Mouse (Mus musculus) bone marrow macrophage, adult 2 months (primary cell): ENCODE measurements around the gene Cdh4. TPM values are rescaled to one million over a fixed set of nuclear protein-coding genes. Genes with fewer than 3 reads are reported as not detected.

ENCODE experiments used
- H3K27ac ChIP-seq: 2 replicates; pipeline ENCODE4 v1.5.1; 2012; ENCODE audit warnings: low read depth, low read length; ENCODE audit not compliant: insufficient read depth
- H3K4me1 ChIP-seq: 2 replicates; pipeline ENCODE4 v1.6.1; 2012; ENCODE audit warnings: low read length; ENCODE audit not compliant: control insufficient read depth, insufficient read depth
- H3K4me3 ChIP-seq: 2 replicates; pipeline ENCODE4 v1.5.1; 2012; ENCODE audit warnings: mild to moderate bottlenecking, low read length, moderate library complexity; ENCODE audit not compliant: insufficient read depth
- CTCF ChIP-seq: IDR thresholded peaks from 2 replicates; pipeline ENCODE4 v1.5.1; 2012; ENCODE audit warnings: low read depth, mild to moderate bottlenecking, low read length, moderate library complexity
- POLR2A ChIP-seq: IDR thresholded peaks from 2 replicates; pipeline ENCODE4 v1.6.1; 2012; ENCODE audit warnings: mild to moderate bottlenecking, low read depth, low read length, borderline replicate concordance
- polyA plus RNA-seq: library from polyadenylated mRNA; stranded (reverse); fragments of >200 nt; gene quantifications from 2 replicates; pipeline ENCODE4 v1.2.4, GENCODE M21; 2012; ENCODE audit not compliant: missing spikeins, insufficient read depth, insufficient read length

Gene Cdh4
- polyA plus RNA-seq, 1 experiment = not detected

GRCm38 (mm10) chr2:179690571-179690970 lies 248.3 kb downstream of the Cdh4 start:
- no peaks in the 10 kb centered on the region for H3K4me1 ChIP-seq
- no peak overlapping the region for H3K4me3 ChIP-seq
- no peak for TF ChIP-seq CTCF
- no peak for TF ChIP-seq POLR2A
- H3K27ac ChIP-seq = no peak overlapping the region

- TF ChIP-seq CTCF = no peak
- no peak for TF ChIP-seq POLR2A
- no peak overlapping the region for H3K4me3 ChIP-seq
- H3K27ac ChIP-seq = no peak overlapping the region
- H3K4me1 ChIP-seq = no peaks in the 10 kb centered on the region
These were observed 252.7 kb downstream of the Cdh4 start for GRCm38 (mm10) chr2:179694936-179695335.

GRCm38 (mm10) chr2:179697601-179698000 lies 255.4 kb downstream of the Cdh4 start:
- H3K4me1 ChIP-seq = no peaks in the 10 kb centered on the region
- TF ChIP-seq POLR2A = no peak
- TF ChIP-seq CTCF = no peak
- no peak overlapping the region for H3K4me3 ChIP-seq
- H3K27ac ChIP-seq = no peak overlapping the region

GRCm38 (mm10) chr2:179698196-179698985 lies 256.2 kb downstream of the Cdh4 start:
- Histone ChIP-seq H3K4me1 (no peaks in the 10 kb centered on the region), H3K4me3 (no peak overlapping the region), H3K27ac (no peak overlapping the region)
- TF ChIP-seq POLR2A (no peak), CTCF (no peak)

GRCm38 (mm10) chr2:179705043-179705442 lies 262.8 kb downstream of the Cdh4 start:
- no peak overlapping the region for H3K4me3 ChIP-seq
- no peak overlapping the region for H3K27ac ChIP-seq
- TF ChIP-seq CTCF (no peak), POLR2A (no peak)

GRCm38 (mm10) chr2:179705461-179705860 lies 263.2 kb downstream of the Cdh4 start:
- H3K4me1 ChIP-seq = no peaks in the 10 kb centered on the region
- no peak overlapping the region for H3K27ac ChIP-seq
- no peak overlapping the region for H3K4me3 ChIP-seq
- no peak for TF ChIP-seq CTCF
- no peak for TF ChIP-seq POLR2A

More at GRCm38 (mm10) chr2:179705043-179705442, 262.8 kb downstream of the Cdh4 start:
- no peaks in the 10 kb centered on the region for H3K4me1 ChIP-seq

- no peak for TF ChIP-seq POLR2A
- no peak for TF ChIP-seq CTCF
- H3K4me3 ChIP-seq = no peak overlapping the region
- H3K4me1 ChIP-seq = no peaks in the 10 kb centered on the region
- H3K27ac ChIP-seq = no peak overlapping the region
These were observed 264.4 kb downstream of the Cdh4 start for GRCm38 (mm10) chr2:179706616-179707015.

- Histone ChIP-seq H3K4me3 (no peak overlapping the region), H3K27ac (no peak overlapping the region), H3K4me1 (no peaks in the 10 kb centered on the region)
- TF ChIP-seq CTCF = no peak
- TF ChIP-seq POLR2A = no peak
These were observed 266.9 kb downstream of the Cdh4 start for GRCm38 (mm10) chr2:179709111-179709510.

GRCm38 (mm10) chr2:179712690-179713089 lies 270.5 kb downstream of the Cdh4 start:
- Histone ChIP-seq H3K4me3 (no peak overlapping the region), H3K27ac (no peak overlapping the region), H3K4me1 (no peaks in the 10 kb centered on the region)
- TF ChIP-seq POLR2A = no peak
- TF ChIP-seq CTCF = no peak

GRCm38 (mm10) chr2:179713326-179713725 lies 271.1 kb downstream of the Cdh4 start:
- Histone ChIP-seq H3K27ac (no peak overlapping the region), H3K4me3 (no peak overlapping the region), H3K4me1 (no peaks in the 10 kb centered on the region)
- TF ChIP-seq POLR2A (no peak), CTCF (no peak)

GRCm38 (mm10) chr2:179714145-179714544 lies 271.9 kb downstream of the Cdh4 start:
- Histone ChIP-seq H3K27ac (no peak overlapping the region), H3K4me1 (no peaks in the 10 kb centered on the region), H3K4me3 (no peak overlapping the region)
- TF ChIP-seq CTCF (no peak), POLR2A (no peak)

GRCm38 (mm10) chr2:179715375-179715774 lies 273.1 kb downstream of the Cdh4 start:
- Histone ChIP-seq H3K4me3 (no peak overlapping the region), H3K4me1 (no peaks in the 10 kb centered on the region), H3K27ac (no peak overlapping the region)
- TF ChIP-seq CTCF (no peak), POLR2A (no peak)
